Mouse (Mus musculus): ENCODE results near the gene Isca2.
A peak's percentile ranks its signal among the peaks of the same experiment; 100 is the strongest.

Gene Isca2

GRCm38 (mm10) chr12:84814663-84815325 lies 41.7 kb downstream of the Isca2 start:
- DNase-seq (ENCODE audit: low read depth, low spot score), result no peak

GRCm38 (mm10) chr12:84818496-84818895 lies 45.4 kb downstream of the Isca2 start:
- peak; percentile 35 for DNase-seq (ENCODE audit: low read depth, low spot score)

GRCm38 (mm10) chr12:84819236-84820168 lies 46.5 kb downstream of the Isca2 start:
- no peak for DNase-seq (ENCODE audit: low read depth, low spot score)

- no peak for DNase-seq (ENCODE audit: low read depth, low spot score)
These were observed 50.5 kb downstream of the Isca2 start for GRCm38 (mm10) chr12:84823601-84824000.

GRCm38 (mm10) chr12:84824203-84824602 lies 51.2 kb downstream of the Isca2 start:
- no peak for DNase-seq (ENCODE audit: low read depth, low spot score)

All from A20 (cell line).